Mouse (Mus musculus) bone marrow, adult 2 months (tissue): ENCODE results near the gene Ifit2.

Source experiments
- CTCF ChIP-seq: fragments of 200-500 bp; IDR thresholded peaks from 2 replicates; pipeline ENCODE4 v1.5.1; 2011; ENCODE audit warnings: low read length, control low read depth; ENCODE audit not compliant: control insufficient read depth, insufficient read depth
- POLR2A ChIP-seq: fragments of 200-500 bp; IDR thresholded peaks from 2 replicates; pipeline ENCODE4 v1.6.1; 2011; ENCODE audit warnings: low read depth, mild to moderate bottlenecking, control low read depth, low read length, borderline replicate concordance; ENCODE audit not compliant: control insufficient read depth

- no peak for TF ChIP-seq CTCF
- TF ChIP-seq POLR2A: no peak
These were observed 27.3 kb upstream of the Ifit2 start for GRCm38 (mm10) chr19:34523106-34523725.
